Mouse (Mus musculus): ENCODE measurements around the gene Gm10322.

- no peak for TF ChIP-seq POLR2A (IDR thresholded peaks at IDR 0.05; ENCODE audit: borderline replicate concordance, extremely low read depth, low read depth, low read length)
- TF ChIP-seq CTCF (IDR thresholded peaks at IDR 0.05; ENCODE audit: insufficient read depth, low read length): no peak
Observed at GRCm38 (mm10) chr10:59585621-59586020, 30.2 kb upstream of the Gm10322 start.

Data from lung, adult 2 months (tissue).